Mouse (Mus musculus): Measurements from ENCODE around the gene Iyd.
A peak's percentile ranks its signal among the peaks of the same experiment; 100 is the strongest.
"Not testable (repeated sequence)": the region's sequence is repeated elsewhere in the genome, so short reads cannot be mapped to it uniquely, and the experiment has no call there.

The Iyd gene

GRCm38 (mm10) chr10:3540003-3540827 is at the start of gene Iyd:
Gene Iyd (plus strand): TSS chr10:3540240.
- DNase-seq, result peak; percentile 51

DNA sequence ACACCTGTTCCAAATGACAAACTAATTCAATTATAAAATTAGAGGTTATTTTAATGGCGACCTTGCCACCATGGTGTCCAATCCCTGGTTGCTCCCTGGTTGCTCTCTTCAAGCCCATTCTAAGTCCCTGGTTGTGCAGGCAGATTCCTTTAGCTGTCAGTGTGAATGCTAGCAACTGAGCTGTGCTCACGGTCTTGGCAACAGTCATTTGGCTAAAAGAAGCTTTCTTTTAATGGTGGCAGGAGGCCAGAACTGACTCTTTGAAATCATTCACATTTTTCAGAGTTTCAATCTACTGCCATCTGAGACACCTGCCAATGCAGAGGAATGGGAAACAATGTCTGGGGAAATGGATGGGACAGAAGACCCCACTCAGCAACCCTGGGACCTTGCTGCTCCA is 43.2 kb upstream of the Iyd start:
- no peak for DNase-seq

DNA sequence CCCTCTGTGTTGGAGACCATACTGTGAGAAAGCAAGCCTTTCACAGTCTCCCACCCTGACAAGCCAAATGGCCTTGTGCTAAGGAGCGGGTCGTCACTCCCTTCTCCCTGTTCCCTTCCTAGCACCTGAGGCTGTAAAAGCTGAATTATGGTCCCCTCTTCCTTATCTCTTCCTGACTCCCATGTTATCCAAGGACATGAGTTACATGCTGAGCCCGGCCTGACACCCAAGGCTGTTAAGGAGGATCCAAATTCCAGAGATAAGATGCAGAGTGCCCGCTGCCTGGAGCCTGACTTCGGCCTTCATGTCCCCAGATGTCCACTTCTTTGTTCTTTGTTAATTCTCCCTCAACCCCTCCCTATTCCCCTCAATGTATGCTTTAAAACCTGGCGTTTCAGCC is 39.2 kb upstream of the Iyd start:
- DNase-seq, result not testable (repeated sequence)

- peak; percentile 80 for DNase-seq
These were observed 32.4 kb upstream of the Iyd start for GRCm38 (mm10) chr10:3507484-3508221.

DNA sequence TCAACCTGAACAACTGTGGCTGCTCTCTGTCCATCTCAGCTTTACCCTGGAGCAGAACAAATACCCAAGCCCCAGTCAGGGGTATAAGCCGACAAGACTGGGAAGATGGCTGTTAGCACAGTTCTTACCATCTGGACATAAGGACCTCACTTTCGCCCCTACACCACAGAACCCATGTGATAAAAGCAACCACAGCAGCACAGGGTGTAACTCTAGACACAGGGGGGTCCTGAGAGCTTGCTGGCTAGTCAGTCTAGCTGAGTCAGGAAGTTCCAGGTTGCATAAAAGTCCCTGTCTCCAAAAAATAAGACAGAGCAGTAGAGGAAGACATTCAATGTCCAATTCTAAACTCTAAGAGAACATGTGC is 31.8 kb upstream of the Iyd start:
- no peak for DNase-seq

DNA sequence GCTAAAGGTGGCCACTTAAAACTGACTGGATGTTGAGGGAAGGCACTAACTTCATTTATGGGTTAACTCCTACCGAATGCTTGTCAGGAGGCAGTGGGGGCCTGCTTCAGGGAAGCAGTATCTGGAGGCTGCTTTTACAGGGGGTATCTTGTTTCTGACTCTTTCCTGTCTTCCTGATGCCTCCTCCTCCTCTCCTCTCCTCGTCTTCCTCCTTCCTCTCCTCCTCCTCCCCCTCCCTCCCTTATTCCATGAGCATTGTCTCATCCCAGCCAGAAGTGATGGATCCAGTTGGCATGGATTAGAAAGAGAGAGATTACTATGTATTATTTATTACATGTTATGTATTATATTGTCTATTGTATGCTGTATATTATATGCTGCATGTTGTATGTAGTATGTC is 31.3 kb upstream of the Iyd start:
- no peak for DNase-seq

DNA sequence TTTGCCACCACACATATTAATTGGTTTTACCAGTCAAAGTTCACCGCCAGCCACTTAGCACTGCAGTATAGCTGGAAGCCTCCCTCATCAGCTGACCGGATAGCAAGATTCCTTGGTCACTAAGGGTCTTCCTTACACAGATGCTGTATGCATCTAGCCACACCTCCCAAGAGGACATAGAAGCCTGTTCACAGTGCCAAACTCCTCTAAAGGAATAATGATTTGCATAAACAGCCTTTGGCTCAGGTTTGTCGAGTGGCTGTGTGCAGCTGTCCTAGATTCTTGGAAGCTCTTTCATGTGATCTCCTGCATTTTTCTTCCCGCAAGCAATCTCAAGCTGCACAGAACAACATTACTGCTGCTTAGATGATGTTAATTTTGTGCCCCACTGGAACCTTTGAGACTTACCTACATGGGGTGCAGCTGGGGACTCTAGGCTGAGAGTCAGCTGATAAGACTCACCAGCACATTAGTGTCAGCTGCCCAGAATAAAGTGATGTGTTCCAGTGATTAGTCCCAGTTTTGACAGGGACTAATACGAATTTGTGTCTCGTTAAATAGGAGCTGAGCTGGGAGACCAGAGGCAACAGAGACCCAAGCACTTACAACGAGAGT is 30.3 kb upstream of the Iyd start:
- DNase-seq, result no peak

GRCm38 (mm10) chr10:3510486-3510885 is 29.6 kb upstream of the Iyd start:
- DNase-seq, result no peak

GRCm38 (mm10) chr10:3511401-3511800 is 28.6 kb upstream of the Iyd start:
- no peak for DNase-seq

- DNase-seq, result peak; percentile 24
These were observed 27.3 kb upstream of the Iyd start for GRCm38 (mm10) chr10:3512620-3513305.

GRCm38 (mm10) chr10:3513947-3514346 is 26.1 kb upstream of the Iyd start:
- DNase-seq, result no peak

GRCm38 (mm10) chr10:3514634-3515033 is 25.4 kb upstream of the Iyd start:
- DNase-seq, result no peak

DNA sequence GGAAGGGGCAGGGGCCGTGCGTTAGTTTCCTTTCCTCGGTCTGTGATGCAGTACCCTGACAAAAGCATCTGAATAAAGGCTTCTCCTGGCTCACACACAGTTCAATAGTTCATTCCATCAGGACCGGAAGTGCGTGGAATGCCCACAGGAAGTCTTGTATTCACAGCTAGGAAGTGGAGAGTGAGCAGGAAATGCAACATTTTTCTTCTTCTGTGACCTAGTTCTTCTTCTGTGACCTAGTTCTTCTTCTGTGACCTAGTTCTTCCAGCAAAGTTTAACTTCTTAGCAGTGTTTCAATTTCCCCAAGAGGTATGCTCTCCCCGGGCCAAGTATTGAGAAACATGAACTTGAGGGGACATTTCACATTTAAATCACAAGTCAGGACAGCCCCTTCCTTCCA is 23.6 kb upstream of the Iyd start:
- no peak for DNase-seq

- DNase-seq, result no peak
These were observed 16.8 kb upstream of the Iyd start for GRCm38 (mm10) chr10:3523044-3523793.

- DNase-seq, result no peak
These were observed 15.5 kb upstream of the Iyd start for GRCm38 (mm10) chr10:3524513-3524912.

DNA sequence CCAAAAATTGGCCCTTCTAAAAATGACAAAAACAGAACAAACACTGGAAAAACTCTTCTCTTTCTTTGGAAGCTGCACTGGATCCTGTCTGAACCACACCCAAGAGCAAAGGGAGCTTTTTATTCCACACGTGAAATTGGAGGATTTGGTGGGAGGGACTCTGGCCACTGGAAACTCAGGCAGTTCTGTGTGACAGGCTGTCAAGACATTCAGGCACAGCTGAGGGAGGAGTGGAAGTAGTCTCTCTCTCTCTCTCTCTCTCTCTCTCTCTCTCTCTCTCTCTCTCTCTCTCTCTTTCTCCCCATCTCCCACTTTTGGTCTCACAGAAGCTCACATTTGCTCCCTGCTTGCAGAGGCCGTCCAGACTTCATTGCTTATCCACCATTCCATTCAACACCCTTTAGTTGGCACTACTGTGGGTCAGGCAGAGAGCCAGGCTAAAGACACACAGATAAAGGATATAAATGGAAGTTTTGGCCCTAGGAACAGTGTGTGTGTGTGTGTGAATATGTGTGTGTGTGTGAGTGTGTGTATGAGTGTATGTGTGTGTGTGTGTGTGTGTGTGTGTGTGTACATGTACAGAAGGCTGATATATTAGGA is 14.5 kb upstream of the Iyd start:
- peak; percentile 45 for DNase-seq

GRCm38 (mm10) chr10:3529807-3530206 is 10.2 kb upstream of the Iyd start:
- DNase-seq, result no peak

DNA sequence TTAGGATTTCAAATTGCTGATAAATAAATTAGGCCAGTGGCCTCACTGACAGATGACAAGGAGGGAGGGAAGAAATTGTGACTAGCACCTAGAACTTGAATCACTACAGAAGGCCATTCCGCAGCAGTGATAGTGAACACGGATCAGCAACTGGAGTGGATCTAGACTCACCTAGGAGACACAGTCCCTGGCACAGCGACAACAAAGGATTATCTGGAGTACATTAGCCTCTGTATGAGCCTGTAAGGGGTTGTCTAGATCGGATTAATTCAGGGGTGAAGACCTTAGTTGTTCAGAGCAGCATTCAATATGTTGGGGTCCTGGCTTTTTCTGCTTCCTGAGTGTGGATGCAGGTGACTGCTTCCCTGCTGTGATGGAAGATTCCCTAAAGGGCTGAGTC is 9.4 kb upstream of the Iyd start:
- no peak for DNase-seq

DNA sequence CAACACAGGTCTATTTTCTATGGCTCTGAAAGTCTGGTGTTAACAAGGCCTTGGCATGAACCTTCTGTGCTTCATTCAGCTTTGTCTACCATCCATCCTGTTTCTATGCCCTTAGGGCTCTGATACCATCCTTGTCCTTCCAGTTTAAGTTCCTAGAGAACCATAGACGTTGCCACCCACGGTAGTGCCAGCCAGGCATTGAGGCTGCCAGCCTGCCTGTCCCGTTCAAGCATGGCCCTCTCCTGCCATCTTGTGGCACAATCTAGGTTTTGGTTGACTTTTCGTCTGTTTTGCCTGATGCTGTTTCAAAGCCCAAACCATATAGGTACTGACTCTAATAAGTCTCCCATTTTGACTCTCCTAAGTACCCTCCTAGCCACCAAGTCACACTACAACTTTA is 8.7 kb upstream of the Iyd start:
- peak; percentile 79 for DNase-seq

- DNase-seq, result peak; percentile 58
These were observed 5.6 kb upstream of the Iyd start for GRCm38 (mm10) chr10:3534445-3534844.

GRCm38 (mm10) chr10:3536361-3536760 is 3.7 kb upstream of the Iyd start:
- no peak for DNase-seq

DNA sequence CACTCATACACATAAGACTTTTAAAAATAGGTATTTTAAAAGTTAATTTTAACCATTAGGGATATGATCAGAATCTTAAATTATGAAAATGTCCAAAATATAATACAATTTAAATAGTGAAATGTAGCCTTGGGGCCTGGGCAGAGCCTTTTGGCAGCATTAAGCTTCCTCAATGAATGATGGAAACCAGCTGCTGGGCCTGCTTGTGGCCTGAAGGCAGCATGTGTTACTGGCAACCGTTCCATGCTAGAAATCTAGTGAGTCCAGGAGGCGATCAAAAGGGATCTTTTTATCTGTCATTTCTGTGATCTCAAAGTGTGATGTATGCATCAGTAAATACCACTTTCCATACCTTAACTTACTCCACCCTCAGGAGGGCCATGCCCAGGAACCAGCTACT is 9.3 kb downstream of the Iyd start:
- DNase-seq, result peak; percentile 65

All from lung, postnatal 10 days (tissue).